Mouse (Mus musculus) activated CD4-positive, CD25-positive, alpha-beta regulatory T cell, adult 4 months (primary cell): Measurements from ENCODE around the gene Tor3a. TPM values are rescaled to one million over a fixed set of nuclear protein-coding genes. Genes with fewer than 3 reads are reported as not detected.

Experiments
- ATAC-seq: one replicate; pipeline ENCODE4 v1.8.0; 2017
- polyA plus RNA-seq, 2 experiments: library from polyadenylated mRNA; unstranded; fragments of 100-300 nt; shearing (Covaris generic); gene quantifications; one replicate each; pipeline ENCODE4 v1.2.1; 2017

Gene Tor3a
- polyA plus RNA-seq: 10 to 100 TPM; 21.6 to 22.8 TPM

- peak; percentile 74 for ATAC-seq
Measured at GRCm38 (mm10) chr1:156674195-156675000, at the start of gene Tor3a. Gene Tor3a, minus strand, starts transcription at chr1:156674356.

- ATAC-seq: no peak
Measured at GRCm38 (mm10) chr1:156722089-156722488, 47.9 kb upstream of the Tor3a start.

- no peak for ATAC-seq
Measured at GRCm38 (mm10) chr1:156720046-156720445, 45.9 kb upstream of the Tor3a start.

- peak; percentile 93 for ATAC-seq
Measured at GRCm38 (mm10) chr1:156718950-156719805, 45.0 kb upstream of the Tor3a start, which contains the start of gene Fam20b. Gene Fam20b, minus strand, starts transcription at chr1:156719086.

- peak; percentile 43 for ATAC-seq
Measured at GRCm38 (mm10) chr1:156718286-156718949, 44.3 kb upstream of the Tor3a start.

GRCm38 (mm10) chr1:156717751-156718285, 43.7 kb upstream of the Tor3a start:
- ATAC-seq: no peak

- no peak for ATAC-seq
Measured at GRCm38 (mm10) chr1:156716681-156717080, 42.5 kb upstream of the Tor3a start.

GRCm38 (mm10) chr1:156710472-156711098, 36.4 kb upstream of the Tor3a start:
- ATAC-seq: peak; percentile 46

GRCm38 (mm10) chr1:156708672-156709071, 34.5 kb upstream of the Tor3a start:
- ATAC-seq: no peak

- no peak for ATAC-seq
Measured at GRCm38 (mm10) chr1:156705696-156706285, 31.6 kb upstream of the Tor3a start.

GRCm38 (mm10) chr1:156703444-156703843, 29.3 kb upstream of the Tor3a start:
- no peak for ATAC-seq

- ATAC-seq: no peak
Measured at GRCm38 (mm10) chr1:156702151-156702550, 28.0 kb upstream of the Tor3a start.

GRCm38 (mm10) chr1:156686025-156686661, 12.0 kb upstream of the Tor3a start:
- ATAC-seq: no peak

- ATAC-seq: no peak
Measured at GRCm38 (mm10) chr1:156679599-156679998, 5.4 kb upstream of the Tor3a start.

- ATAC-seq: no peak
Measured at GRCm38 (mm10) chr1:156677230-156677629, 3.1 kb upstream of the Tor3a start.

- no peak for ATAC-seq
Measured at GRCm38 (mm10) chr1:156676596-156676995, 2.4 kb upstream of the Tor3a start.

GRCm38 (mm10) chr1:156676171-156676570, 2.0 kb upstream of the Tor3a start:
- no peak for ATAC-seq

- peak; percentile 37 for ATAC-seq
Measured at GRCm38 (mm10) chr1:156673476-156674194, 521 bp downstream of the Tor3a start.

- ATAC-seq: no peak
Measured at GRCm38 (mm10) chr1:156672720-156673475, 1.3 kb downstream of the Tor3a start.

GRCm38 (mm10) chr1:156671921-156672320, 2.2 kb downstream of the Tor3a start:
- ATAC-seq: no peak
